Mouse (Mus musculus): Measurements from ENCODE around the gene Got1. TPM values are rescaled to one million over a fixed set of nuclear protein-coding genes. Genes with fewer than 3 reads are reported as not detected.

Got1 gene
- polyA plus RNA-seq, 1 experiment = 7.6 TPM

GRCm38 (mm10) chr19:43528056-43528587 is 3.7 kb upstream of the Got1 start:
- no peak for TF ChIP-seq GATA1 (IDR thresholded peaks at IDR 0.05; ENCODE audit: low read length)

DNA sequence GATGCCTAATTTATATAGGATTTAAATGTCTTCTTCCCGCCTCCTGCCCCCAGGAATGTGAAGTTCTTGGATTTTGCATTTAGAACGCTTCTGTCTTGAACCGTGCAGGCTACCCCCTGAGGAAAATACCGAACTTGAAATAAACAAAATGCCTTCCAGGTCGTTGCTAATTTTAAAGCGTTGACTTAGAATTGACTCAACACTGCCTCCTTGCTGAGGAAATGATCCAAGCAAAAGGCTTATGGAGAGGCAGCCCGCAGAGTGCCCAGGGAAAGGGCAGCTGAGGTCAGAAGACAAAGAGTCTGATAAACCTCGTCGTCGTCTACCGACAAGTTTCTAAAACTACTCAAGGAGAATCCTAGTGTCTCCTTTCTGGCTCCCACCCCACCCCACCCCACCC is 2.7 kb upstream of the Got1 start:
- no peak for TF ChIP-seq GATA1 (IDR thresholded peaks at IDR 0.05; ENCODE audit: low read length)

GRCm38 (mm10) chr19:43526025-43526424 is 1.6 kb upstream of the Got1 start:
- no peak for TF ChIP-seq GATA1 (IDR thresholded peaks at IDR 0.05; ENCODE audit: low read length)

DNA sequence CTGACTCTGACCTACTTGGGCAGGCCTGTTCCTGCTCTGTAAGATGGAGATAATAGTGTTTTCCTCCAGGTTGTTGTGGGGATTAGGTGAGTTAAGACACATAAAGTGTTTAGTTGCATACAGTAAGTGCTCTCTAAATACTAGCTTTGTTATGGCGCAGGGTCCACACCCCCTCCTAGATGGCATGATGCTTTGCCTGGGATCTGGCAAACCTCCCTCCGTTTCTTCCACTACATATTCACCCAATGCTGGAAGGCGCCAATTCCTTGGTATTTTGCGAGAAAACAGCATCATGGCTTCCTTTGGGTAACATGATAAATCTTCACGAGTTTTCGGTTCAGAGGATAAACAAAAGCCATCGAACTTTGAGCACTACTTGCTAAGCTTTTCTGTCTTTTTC is 1.2 kb upstream of the Got1 start:
- no peak for TF ChIP-seq GATA1 (IDR thresholded peaks at IDR 0.05; ENCODE audit: low read length)

GRCm38 (mm10) chr19:43525104-43525482 is 688 bp upstream of the Got1 start:
- TF ChIP-seq GATA1 (IDR thresholded peaks at IDR 0.05; ENCODE audit: low read length) = no peak

DNA sequence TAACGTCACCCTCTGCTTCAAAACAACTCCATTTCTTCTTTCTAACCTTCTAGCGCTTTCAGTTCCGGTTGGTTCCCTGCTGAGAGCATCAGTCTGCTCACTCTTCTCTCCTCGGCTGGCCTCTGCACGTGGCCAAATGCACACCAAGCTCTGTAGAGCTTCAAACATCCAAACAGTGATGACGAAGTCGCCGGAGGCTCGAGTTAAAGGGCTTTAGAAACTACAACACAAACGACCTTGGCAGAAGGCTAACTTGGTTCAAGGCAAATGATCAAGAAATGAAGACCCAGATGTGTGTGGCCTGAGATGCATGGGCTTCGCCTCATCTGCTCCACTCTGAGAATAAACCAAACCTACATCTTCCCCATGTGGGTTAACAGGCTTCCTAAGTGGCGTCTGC is 854 bp downstream of the Got1 start:
- no peak for TF ChIP-seq GATA1 (IDR thresholded peaks at IDR 0.05; ENCODE audit: low read length)

- TF ChIP-seq GATA1 (IDR thresholded peaks at IDR 0.05; ENCODE audit: low read length) = no peak
These were observed 2.4 kb downstream of the Got1 start for GRCm38 (mm10) chr19:43521996-43522395.

DNA sequence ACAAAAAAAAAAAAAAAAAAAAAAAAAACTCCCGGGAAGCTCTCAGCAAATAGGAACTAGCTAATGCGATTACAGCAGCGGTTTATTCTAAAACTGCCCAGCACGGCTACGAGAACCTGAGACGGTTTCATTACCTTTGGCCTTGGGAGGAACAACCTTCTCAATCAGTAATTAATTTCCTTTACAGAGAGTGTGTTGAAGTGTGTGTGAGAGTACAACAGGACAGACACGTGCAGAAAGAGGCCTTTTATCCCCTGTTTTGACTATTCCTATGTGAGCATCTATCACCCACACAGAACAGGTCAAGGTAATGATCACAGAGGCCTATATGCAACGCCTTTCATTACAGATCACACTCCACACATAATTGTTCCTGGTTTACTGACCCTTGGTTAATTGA is 3.0 kb downstream of the Got1 start:
- TF ChIP-seq GATA1 (IDR thresholded peaks at IDR 0.05; ENCODE audit: low read length) = no peak

DNA sequence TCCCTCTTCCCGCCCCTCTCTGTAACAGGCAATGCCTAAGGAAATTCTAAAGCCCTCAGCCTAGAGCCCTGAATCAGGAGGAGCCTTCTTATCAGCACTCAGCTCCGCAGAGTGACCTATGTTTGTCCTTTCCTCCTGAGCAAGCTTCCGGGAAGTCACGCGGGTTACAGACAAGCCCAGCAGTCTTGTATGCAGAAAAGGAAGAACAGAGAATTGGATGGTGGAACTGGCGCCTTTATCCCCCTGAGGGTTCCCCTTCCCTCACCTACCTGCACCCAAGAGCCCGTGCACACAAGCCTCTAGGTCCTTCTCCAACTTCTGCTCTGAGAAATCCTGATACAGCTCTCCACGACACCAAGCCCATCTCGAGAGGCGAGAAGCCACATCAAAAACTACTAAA is 4.0 kb downstream of the Got1 start:
- TF ChIP-seq GATA1 (IDR thresholded peaks at IDR 0.05; ENCODE audit: low read length) = no peak

- no peak for TF ChIP-seq GATA1 (IDR thresholded peaks at IDR 0.05; ENCODE audit: low read length)
These were observed 5.2 kb downstream of the Got1 start for GRCm38 (mm10) chr19:43519226-43519625.

DNA sequence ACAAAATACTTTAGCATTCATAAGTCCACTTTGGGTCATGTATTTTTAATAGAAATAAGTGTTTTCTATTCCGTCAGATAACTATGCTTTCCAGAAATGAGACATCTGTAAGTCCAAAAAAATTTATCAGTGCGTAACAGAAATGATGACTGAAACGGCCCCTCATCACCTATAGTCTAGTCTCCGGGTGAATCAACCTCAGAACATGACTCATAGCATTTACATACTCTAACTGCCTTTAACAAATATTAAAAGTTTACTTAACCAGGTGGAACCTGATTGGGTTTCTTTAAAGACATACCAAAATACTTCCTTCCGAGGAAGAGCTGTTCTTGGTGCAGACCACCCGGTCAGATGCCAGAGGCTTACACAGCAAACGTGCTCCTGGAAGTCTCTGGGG is 6.1 kb downstream of the Got1 start:
- TF ChIP-seq GATA1 (IDR thresholded peaks at IDR 0.05; ENCODE audit: low read length) = no peak

DNA sequence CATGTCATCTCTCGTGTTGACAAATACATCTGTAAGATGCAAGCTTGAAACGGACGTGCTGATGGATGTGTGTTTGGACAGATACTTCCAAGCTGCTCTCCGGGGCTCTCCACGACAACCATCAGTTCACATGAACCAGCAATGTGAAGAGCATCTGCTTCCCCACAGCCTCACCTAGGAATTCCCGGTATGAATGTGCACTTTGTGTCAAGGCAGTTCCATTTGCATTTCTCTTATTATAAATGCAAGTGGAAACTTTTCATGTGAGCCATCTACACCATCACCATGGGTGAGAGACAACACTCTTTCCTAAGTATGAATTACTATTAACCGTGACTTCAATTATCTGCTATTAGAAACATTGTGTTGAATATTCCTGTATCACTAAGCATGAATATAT is 6.6 kb downstream of the Got1 start:
- no peak for TF ChIP-seq GATA1 (IDR thresholded peaks at IDR 0.05; ENCODE audit: low read length)

DNA sequence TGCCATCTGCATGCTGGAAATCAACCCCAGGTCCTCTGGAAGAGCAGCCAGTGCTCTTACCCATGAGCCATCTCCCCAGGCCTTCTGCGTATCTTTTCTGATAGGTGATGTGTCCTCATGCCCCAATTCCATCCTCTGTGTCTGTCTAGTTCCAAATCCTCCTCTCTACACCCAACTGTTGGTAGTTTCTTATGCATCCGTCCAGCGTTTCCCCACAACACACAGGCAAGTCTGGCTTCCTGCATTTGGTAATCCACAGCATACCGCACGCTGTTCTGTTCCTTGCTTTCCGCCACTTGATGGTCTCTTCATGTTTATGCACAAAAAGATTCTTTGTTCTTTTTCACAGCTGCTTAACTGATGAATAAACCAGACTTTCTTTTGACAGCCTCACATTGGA is 7.1 kb downstream of the Got1 start:
- no peak for TF ChIP-seq GATA1 (IDR thresholded peaks at IDR 0.05; ENCODE audit: low read length)

- TF ChIP-seq GATA1 (IDR thresholded peaks at IDR 0.05; ENCODE audit: low read length) = no peak
These were observed 7.9 kb downstream of the Got1 start for GRCm38 (mm10) chr19:43516397-43517035.

DNA sequence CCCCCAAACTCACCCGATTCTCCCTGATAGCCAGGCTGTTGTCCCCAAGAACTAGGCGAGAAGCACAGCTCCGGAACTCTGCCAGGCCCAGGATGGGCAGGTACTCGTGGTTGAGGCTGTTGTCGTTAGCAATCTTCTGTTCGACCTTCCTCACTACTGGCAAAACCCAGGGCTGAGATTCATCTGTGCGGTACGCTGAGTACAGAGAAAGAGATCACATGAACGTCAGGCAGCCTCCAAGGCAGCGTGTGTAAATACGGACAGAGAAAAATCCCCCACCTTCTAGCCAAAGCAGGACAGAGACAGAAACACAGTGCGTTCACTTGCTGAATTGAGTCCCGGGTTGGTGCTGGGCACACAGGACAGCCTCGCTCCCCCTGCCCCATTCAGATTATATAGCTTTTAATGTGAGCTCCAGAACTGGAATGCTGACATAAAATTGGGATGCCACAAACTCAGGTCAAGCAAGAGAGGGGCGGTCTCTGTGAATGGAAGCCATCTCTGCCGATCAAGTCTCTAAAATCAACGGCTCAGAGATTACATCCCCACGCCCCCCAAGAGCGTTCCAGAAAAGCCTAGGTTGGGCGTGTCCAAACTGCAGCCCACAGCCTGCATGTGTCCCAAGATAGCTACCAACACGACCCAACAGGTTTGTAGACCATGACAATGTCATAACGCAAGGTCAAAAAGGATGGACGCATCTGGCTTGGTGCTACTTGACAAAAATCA is 8.6 kb downstream of the Got1 start:
- TF ChIP-seq GATA1 (IDR thresholded peaks at IDR 0.05; ENCODE audit: low read length) = no peak

GRCm38 (mm10) chr19:43513874-43514273 is 10.5 kb downstream of the Got1 start:
- no peak for TF ChIP-seq GATA1 (IDR thresholded peaks at IDR 0.05; ENCODE audit: low read length)
